Mouse (Mus musculus): Measurements from ENCODE around the gene Olfr481. TPM values are rescaled to one million over a fixed set of nuclear protein-coding genes. Genes with fewer than 3 reads are reported as not detected.

The Olfr481 gene
- 0.12 TPM in 1 of 2 replicates, not detected in the other for polyA plus RNA-seq (2011; ENCODE audit: insufficient read depth, insufficient read length, low read depth, missing spikeins)

DNA sequence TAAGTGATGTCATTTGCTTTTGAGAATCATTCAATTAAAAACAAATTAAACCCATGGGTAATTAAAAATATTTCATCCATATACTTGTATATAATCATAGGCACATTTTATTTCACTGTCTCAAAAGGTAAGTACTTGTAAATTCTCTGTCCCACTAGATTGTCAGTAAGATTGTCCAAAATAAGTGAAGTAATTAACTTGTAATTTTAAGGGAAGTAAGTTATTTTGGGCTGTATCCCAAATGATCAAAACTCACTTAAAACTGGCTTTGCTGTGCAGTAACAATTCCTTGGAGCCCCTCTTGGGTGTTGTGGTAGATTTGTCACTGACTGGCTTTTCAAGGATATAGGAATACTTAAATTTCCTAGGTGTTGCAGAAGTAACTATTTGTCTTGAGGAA, at the start of gene Olfr481:
Gene Olfr481, plus strand, starts transcription at position 301 of the 400 bp plus-strand sequence.
- Histone ChIP-seq H3K36me3 (ENCODE audit: control insufficient read depth, insufficient read depth, low read length, poor library complexity, severe bottlenecking) (no peaks in the 10 kb centered on the region), H3K27me3 (ENCODE audit: control insufficient read depth, insufficient read depth, low read length, poor library complexity, severe bottlenecking) (no peaks in the 10 kb centered on the region), H3K4me1 (ENCODE audit: control insufficient read depth, insufficient read depth, low read length) (no peaks in the 10 kb centered on the region), H3K4me3 (ENCODE audit: low read depth, low read length) (no peak within 1 kb of the TSS), H3K9me3 (replicated peaks; ENCODE audit: control insufficient read depth, insufficient read depth, low read length, poor library complexity, severe bottlenecking) (no peaks in the 10 kb centered on the region), H3K27ac (ENCODE audit: insufficient read depth, low read length) (no peak within 1 kb of the TSS), H3K9ac (ENCODE audit: low read depth, poor library complexity, severe bottlenecking) (no peak within 1 kb of the TSS)
- TF ChIP-seq EP300 (IDR thresholded peaks at IDR 0.05; ENCODE audit: insufficient read depth, low read depth, low read length) (no peak), POLR2A (IDR thresholded peaks at IDR 0.05; ENCODE audit: insufficient read depth, low read length) (no peak), CTCF (IDR thresholded peaks at IDR 0.05; ENCODE audit: low read depth, low read length) (no peak)

DNA sequence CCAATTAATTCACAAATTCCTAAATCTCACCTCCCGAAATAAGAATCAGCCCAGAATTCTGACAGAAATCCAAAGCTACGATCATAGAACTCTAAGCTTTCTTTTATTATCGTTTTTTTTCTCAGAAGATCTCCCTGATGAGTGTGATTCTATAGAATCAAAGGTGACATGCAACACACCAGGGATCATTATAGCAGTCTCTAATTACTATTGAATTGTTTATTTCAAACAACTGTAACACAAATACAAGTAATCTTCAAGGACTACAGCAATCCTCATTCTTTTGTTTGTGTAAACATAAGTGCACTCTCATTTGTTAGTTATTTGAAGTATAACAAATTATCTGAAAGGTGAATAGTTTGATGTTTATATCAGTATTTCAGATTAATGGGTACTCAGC, 45.8 kb upstream of the Olfr481 start, which contains the start of gene Olfr478:
Gene Olfr478, minus strand, starts transcription at position 101 of the 400 bp plus-strand sequence.
- no peaks in the 10 kb centered on the region for H3K27me3 ChIP-seq (ENCODE audit: control insufficient read depth, insufficient read depth, low read length, poor library complexity, severe bottlenecking)
- H3K4me3 ChIP-seq (ENCODE audit: low read depth, low read length), result no peak within 1 kb of the TSS
- H3K9ac ChIP-seq (ENCODE audit: low read depth, poor library complexity, severe bottlenecking), result no peak within 1 kb of the TSS
- H3K36me3 ChIP-seq (ENCODE audit: control insufficient read depth, insufficient read depth, low read length, poor library complexity, severe bottlenecking), result no peaks in the 10 kb centered on the region
- H3K27ac ChIP-seq (ENCODE audit: insufficient read depth, low read length), result no peak within 1 kb of the TSS
- no peak for TF ChIP-seq CTCF (IDR thresholded peaks at IDR 0.05; ENCODE audit: low read depth, low read length)
- no peak for TF ChIP-seq EP300 (IDR thresholded peaks at IDR 0.05; ENCODE audit: insufficient read depth, low read depth, low read length)
- TF ChIP-seq POLR2A (IDR thresholded peaks at IDR 0.05; ENCODE audit: insufficient read depth, low read length), result no peak
- no peaks in the 10 kb centered on the region for H3K4me1 ChIP-seq (ENCODE audit: control insufficient read depth, insufficient read depth, low read length)
- no peaks in the 10 kb centered on the region for H3K9me3 ChIP-seq (replicated peaks; ENCODE audit: control insufficient read depth, insufficient read depth, low read length, poor library complexity, severe bottlenecking)

DNA sequence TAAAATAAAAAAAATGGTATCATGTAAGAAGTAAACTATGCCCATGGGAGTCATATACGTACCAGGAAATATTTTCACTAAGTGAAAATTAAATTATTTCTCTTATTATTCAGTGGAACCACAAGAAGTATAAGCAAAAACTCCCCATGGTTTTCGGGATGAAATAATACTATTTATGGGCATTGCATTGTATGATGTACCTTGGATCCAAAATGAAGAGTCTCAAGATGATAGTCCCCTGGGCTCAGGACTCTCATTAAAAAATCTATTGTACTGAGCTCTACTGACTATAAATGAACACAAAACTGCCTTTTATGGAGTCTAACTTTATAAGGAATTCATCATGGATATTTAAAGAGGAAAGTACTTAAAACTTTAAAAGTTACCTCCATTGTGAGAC, 29.3 kb upstream of the Olfr481 start, which contains the start of gene Olfr479:
Gene Olfr479, plus strand, starts transcription at position 301 of the 400 bp plus-strand sequence.
- no peaks in the 10 kb centered on the region for H3K4me1 ChIP-seq (ENCODE audit: control insufficient read depth, insufficient read depth, low read length)
- H3K9me3 ChIP-seq (replicated peaks; ENCODE audit: control insufficient read depth, insufficient read depth, low read length, poor library complexity, severe bottlenecking), result no peaks in the 10 kb centered on the region
- H3K36me3 ChIP-seq (ENCODE audit: control insufficient read depth, insufficient read depth, low read length, poor library complexity, severe bottlenecking), result no peaks in the 10 kb centered on the region
- no peak for TF ChIP-seq EP300 (IDR thresholded peaks at IDR 0.05; ENCODE audit: insufficient read depth, low read depth, low read length)
- no peak for TF ChIP-seq POLR2A (IDR thresholded peaks at IDR 0.05; ENCODE audit: insufficient read depth, low read length)
- no peak for TF ChIP-seq CTCF (IDR thresholded peaks at IDR 0.05; ENCODE audit: low read depth, low read length)
- no peaks in the 10 kb centered on the region for H3K27me3 ChIP-seq (ENCODE audit: control insufficient read depth, insufficient read depth, low read length, poor library complexity, severe bottlenecking)
- H3K4me3 ChIP-seq (ENCODE audit: low read depth, low read length), result no peak within 1 kb of the TSS
- no peak within 1 kb of the TSS for H3K9ac ChIP-seq (ENCODE audit: low read depth, poor library complexity, severe bottlenecking)
- H3K27ac ChIP-seq (ENCODE audit: insufficient read depth, low read length), result no peak within 1 kb of the TSS

DNA sequence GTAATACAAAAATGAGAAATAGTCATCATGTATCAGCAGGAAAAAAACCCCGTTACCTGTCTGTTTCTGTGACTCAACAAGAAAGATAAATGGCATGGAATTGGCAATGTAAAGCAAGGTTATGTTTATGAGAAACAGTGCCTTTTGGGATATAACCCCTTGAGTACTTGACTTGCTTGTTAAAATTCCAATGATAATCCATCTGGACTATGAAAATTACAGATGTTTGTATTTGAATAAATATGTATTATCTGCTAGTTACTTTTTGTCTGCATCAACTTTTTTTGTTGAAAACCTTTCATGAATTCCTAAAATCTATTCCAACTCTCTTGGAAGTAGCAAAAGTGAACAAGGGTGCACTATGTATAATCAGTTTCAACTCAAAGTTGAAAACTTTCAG, 12.4 kb upstream of the Olfr481 start, which contains the start of gene Olfr480:
Gene Olfr480, minus strand, starts transcription at position 101 of the 400 bp plus-strand sequence.
- Histone ChIP-seq H3K27ac (ENCODE audit: insufficient read depth, low read length) (no peak within 1 kb of the TSS), H3K4me1 (ENCODE audit: control insufficient read depth, insufficient read depth, low read length) (no peaks in the 10 kb centered on the region), H3K9ac (ENCODE audit: low read depth, poor library complexity, severe bottlenecking) (no peak within 1 kb of the TSS), H3K4me3 (ENCODE audit: low read depth, low read length) (no peak within 1 kb of the TSS), H3K9me3 (replicated peaks; ENCODE audit: control insufficient read depth, insufficient read depth, low read length, poor library complexity, severe bottlenecking) (no peaks in the 10 kb centered on the region), H3K27me3 (ENCODE audit: control insufficient read depth, insufficient read depth, low read length, poor library complexity, severe bottlenecking) (no peaks in the 10 kb centered on the region; the same call in 1 of the 2 replicates), H3K36me3 (ENCODE audit: control insufficient read depth, insufficient read depth, low read length, poor library complexity, severe bottlenecking) (no peaks in the 10 kb centered on the region)
- TF ChIP-seq POLR2A (IDR thresholded peaks at IDR 0.05; ENCODE audit: insufficient read depth, low read length), result no peak

DNA sequence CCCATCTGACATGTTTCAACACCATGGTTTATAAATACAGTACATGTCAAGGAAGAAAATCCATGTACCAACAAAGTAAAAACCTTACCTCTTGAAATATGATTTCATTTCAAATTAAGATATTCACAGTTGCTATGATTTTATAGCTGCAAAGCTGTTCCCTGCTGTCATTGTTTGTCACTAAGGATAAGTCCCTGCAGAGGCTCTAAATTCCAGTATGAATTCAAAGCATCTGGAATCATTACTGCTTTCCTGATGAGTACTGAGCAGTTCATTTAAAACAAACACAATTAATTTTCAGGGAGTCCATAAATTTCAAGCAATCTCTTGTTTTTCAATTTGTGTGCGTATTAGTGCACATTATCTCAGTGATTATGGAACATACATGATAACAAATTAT, 17.8 kb downstream of the Olfr481 start, which contains the start of gene Olfr482:
Gene Olfr482, minus strand, starts transcription at position 101 of the 400 bp plus-strand sequence.
- Histone ChIP-seq H3K27ac (ENCODE audit: insufficient read depth, low read length) (no peak within 1 kb of the TSS), H3K27me3 (ENCODE audit: control insufficient read depth, insufficient read depth, low read length, poor library complexity, severe bottlenecking) (no peaks in the 10 kb centered on the region), H3K4me3 (ENCODE audit: low read depth, low read length) (no peak within 1 kb of the TSS), H3K9ac (ENCODE audit: low read depth, poor library complexity, severe bottlenecking) (no peak within 1 kb of the TSS), H3K4me1 (ENCODE audit: control insufficient read depth, insufficient read depth, low read length) (no peaks in the 10 kb centered on the region), H3K36me3 (ENCODE audit: control insufficient read depth, insufficient read depth, low read length, poor library complexity, severe bottlenecking) (no peaks in the 10 kb centered on the region), H3K9me3 (replicated peaks; ENCODE audit: control insufficient read depth, insufficient read depth, low read length, poor library complexity, severe bottlenecking) (no peaks in the 10 kb centered on the region)
- TF ChIP-seq EP300 (IDR thresholded peaks at IDR 0.05; ENCODE audit: insufficient read depth, low read depth, low read length) (no peak), CTCF (IDR thresholded peaks at IDR 0.05; ENCODE audit: low read depth, low read length) (no peak), POLR2A (IDR thresholded peaks at IDR 0.05; ENCODE audit: insufficient read depth, low read length) (no peak)

DNA sequence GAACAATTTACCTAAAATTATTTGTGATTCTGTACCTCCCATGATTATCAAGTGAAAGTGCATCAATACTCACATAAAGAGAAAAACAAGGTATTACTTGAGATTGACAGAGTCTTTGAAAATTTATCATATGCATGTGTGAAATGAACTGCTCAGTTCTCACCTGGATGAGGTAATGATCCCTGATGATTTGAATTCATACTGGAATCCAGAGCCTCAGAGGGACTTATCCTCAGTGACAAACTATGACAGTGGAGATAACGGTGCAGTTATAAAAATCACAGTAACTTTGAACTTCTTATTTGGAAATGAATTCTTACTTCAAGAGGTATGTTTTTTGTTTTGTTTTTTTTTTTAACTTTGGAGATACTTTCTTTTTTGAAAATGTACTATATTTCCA, 20.9 kb downstream of the Olfr481 start, which contains the start of gene Olfr483:
Gene Olfr483, plus strand, starts transcription at position 301 of the 400 bp plus-strand sequence.
- Histone ChIP-seq H3K27ac (ENCODE audit: insufficient read depth, low read length) (no peak within 1 kb of the TSS), H3K4me1 (ENCODE audit: control insufficient read depth, insufficient read depth, low read length) (no peaks in the 10 kb centered on the region), H3K27me3 (ENCODE audit: control insufficient read depth, insufficient read depth, low read length, poor library complexity, severe bottlenecking) (no peaks in the 10 kb centered on the region), H3K9me3 (replicated peaks; ENCODE audit: control insufficient read depth, insufficient read depth, low read length, poor library complexity, severe bottlenecking) (no peaks in the 10 kb centered on the region), H3K4me3 (ENCODE audit: low read depth, low read length) (no peak within 1 kb of the TSS), H3K36me3 (ENCODE audit: control insufficient read depth, insufficient read depth, low read length, poor library complexity, severe bottlenecking) (no peaks in the 10 kb centered on the region), H3K9ac (ENCODE audit: low read depth, poor library complexity, severe bottlenecking) (no peak within 1 kb of the TSS)
- no peak for TF ChIP-seq CTCF (IDR thresholded peaks at IDR 0.05; ENCODE audit: low read depth, low read length)
- TF ChIP-seq POLR2A (IDR thresholded peaks at IDR 0.05; ENCODE audit: insufficient read depth, low read length), result no peak
- no peak for TF ChIP-seq EP300 (IDR thresholded peaks at IDR 0.05; ENCODE audit: insufficient read depth, low read depth, low read length)
